Mouse (Mus musculus) cerebellum, adult 2 months (tissue): ENCODE measurements around the gene Hivep3.

ENCODE experiments used
- CTCF ChIP-seq: fragments of 200-500 bp; IDR thresholded peaks from 2 replicates; pipeline ENCODE4 v1.5.1; 2011; ENCODE audit warnings: low read depth, mild to moderate bottlenecking, control low read depth, low read length, moderate library complexity, borderline replicate concordance; ENCODE audit not compliant: insufficient read depth
- POLR2A ChIP-seq: fragments of 200-500 bp; IDR thresholded peaks from 2 replicates; pipeline ENCODE4 v1.6.1; 2011; ENCODE audit warnings: low read length, control low read depth, borderline replicate concordance; ENCODE audit not compliant: insufficient read depth

- TF ChIP-seq POLR2A, result no peak
- TF ChIP-seq CTCF, result no peak
Observed at GRCm38 (mm10) chr4:120000881-120001280, 267.3 kb downstream of the Hivep3 start.
